Mouse (Mus musculus) adrenal gland, adult 18-20 months (tissue): ENCODE data around the gene Gjb2. TPM values are rescaled to one million over a fixed set of nuclear protein-coding genes. Genes with fewer than 3 reads are reported as not detected.

Experiments
- DNase-seq, 2 experiments: peaks; one replicate each; pipeline ENCODE4 v3.0.0; 2021 to 2022; ENCODE audit warnings: low spot score in 2 of 2
- long read RNA-seq, 2 experiments: library from polyadenylated mRNA; stranded (forward); transcript quantifications; one replicate each; pipeline ENCODE4 v2.0.0; 2021
- total RNA-seq, 2 experiments: library from RNA; stranded (reverse); gene quantifications; 1 replicate in 1 of 2; 2 replicates in 1 of 2; pipeline ENCODE4 v1.2.3; 2021

The Gjb2 gene
- total RNA-seq = 1 to 10 TPM in 1 of 2 experiments, under 1 TPM in 1; 0.32 to 9.9 TPM
- long read RNA-seq, experiment 1 = 0 reads
- long read RNA-seq, experiment 2, partial matches to known transcripts = 0 of 1 reads
- long read RNA-seq, experiment 2, other reads (novel, unspliced or antisense) = 0 of 1 reads

- peak; percentile 28 to 43 for DNase-seq
Measured at GRCm38 (mm10) chr14:57104106-57105023, at the start of gene Gjb2. TSS of gene Gjb2 (minus strand) at chr14:57104702.

- DNase-seq = no peak
Measured at GRCm38 (mm10) chr14:57145741-57146140, 41.2 kb upstream of the Gjb2 start.

GRCm38 (mm10) chr14:57135265-57135664, 30.8 kb upstream of the Gjb2 start:
- no peak for DNase-seq

- DNase-seq = no peak
Measured at GRCm38 (mm10) chr14:57133161-57133661, 28.7 kb upstream of the Gjb2 start, which contains the start of gene Gjb6. TSS of gene Gjb6 (minus strand) at chr14:57133611.

- no peak for DNase-seq
Measured at GRCm38 (mm10) chr14:57127383-57127782, 22.9 kb upstream of the Gjb2 start.

GRCm38 (mm10) chr14:57122295-57122694, 17.8 kb upstream of the Gjb2 start:
- no peak for DNase-seq

GRCm38 (mm10) chr14:57115823-57116544, 11.5 kb upstream of the Gjb2 start, which contains the start of gene Gm4491:
TSS of gene Gm4491 (minus strand) at chr14:57115883.
- DNase-seq = no peak

GRCm38 (mm10) chr14:57109194-57109593, 4.7 kb upstream of the Gjb2 start:
- DNase-seq = no peak

- no peak for DNase-seq
Measured at GRCm38 (mm10) chr14:57107916-57108315, 3.4 kb upstream of the Gjb2 start.

- no peak for DNase-seq
Measured at GRCm38 (mm10) chr14:57107091-57107490, 2.6 kb upstream of the Gjb2 start.

GRCm38 (mm10) chr14:57105721-57106120, 1.2 kb upstream of the Gjb2 start:
- no peak for DNase-seq

GRCm38 (mm10) chr14:57105111-57105510, 609 bp upstream of the Gjb2 start:
- no peak for DNase-seq

- DNase-seq = peak; percentile 16 to 28
Measured at GRCm38 (mm10) chr14:57103711-57104105, 794 bp downstream of the Gjb2 start.

- no peak for DNase-seq
Measured at GRCm38 (mm10) chr14:57103121-57103520, 1.4 kb downstream of the Gjb2 start.

GRCm38 (mm10) chr14:57101623-57102022, 2.9 kb downstream of the Gjb2 start:
- DNase-seq = no peak

GRCm38 (mm10) chr14:57095855-57096254, 8.6 kb downstream of the Gjb2 start:
- no peak for DNase-seq

GRCm38 (mm10) chr14:57093029-57093428, 11.5 kb downstream of the Gjb2 start:
- peak; percentile 27 to 35 for DNase-seq

GRCm38 (mm10) chr14:57090001-57090400, 14.5 kb downstream of the Gjb2 start:
- DNase-seq = no peak

GRCm38 (mm10) chr14:57089107-57089506, 15.4 kb downstream of the Gjb2 start:
- no peak for DNase-seq

GRCm38 (mm10) chr14:57084180-57084668, 20.3 kb downstream of the Gjb2 start:
- DNase-seq = no peak

GRCm38 (mm10) chr14:57082863-57083262, 21.6 kb downstream of the Gjb2 start:
- no peak for DNase-seq
